Mouse (Mus musculus): Measurements from ENCODE around the gene Ptpn9.

Ptpn9 gene

GRCm38 (mm10) chr9:57014766-57015165, 20.0 kb downstream of the Ptpn9 start:
- peak; percentile 63 to 78 for DNase-seq

DNA sequence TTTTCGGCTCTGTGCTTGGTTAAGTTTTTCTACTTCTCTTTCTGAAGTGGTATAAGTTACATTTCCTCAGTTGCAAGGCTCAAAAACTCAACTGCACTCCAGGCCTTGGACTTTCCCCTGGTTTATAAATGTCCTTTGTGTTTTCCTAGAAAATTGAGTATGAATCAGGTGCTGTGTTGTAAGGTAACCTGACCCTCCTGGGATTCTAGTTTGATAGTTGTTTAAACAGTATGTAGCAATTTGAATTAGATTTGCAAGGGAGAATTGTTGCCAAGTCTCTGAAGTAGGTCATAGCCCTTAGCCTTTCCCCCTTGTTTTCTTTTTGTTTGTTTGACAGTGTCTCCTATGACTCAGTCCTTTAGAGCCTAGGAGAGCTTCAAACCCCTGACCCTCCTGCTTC, 22.9 kb downstream of the Ptpn9 start:
- no peak for DNase-seq

DNA sequence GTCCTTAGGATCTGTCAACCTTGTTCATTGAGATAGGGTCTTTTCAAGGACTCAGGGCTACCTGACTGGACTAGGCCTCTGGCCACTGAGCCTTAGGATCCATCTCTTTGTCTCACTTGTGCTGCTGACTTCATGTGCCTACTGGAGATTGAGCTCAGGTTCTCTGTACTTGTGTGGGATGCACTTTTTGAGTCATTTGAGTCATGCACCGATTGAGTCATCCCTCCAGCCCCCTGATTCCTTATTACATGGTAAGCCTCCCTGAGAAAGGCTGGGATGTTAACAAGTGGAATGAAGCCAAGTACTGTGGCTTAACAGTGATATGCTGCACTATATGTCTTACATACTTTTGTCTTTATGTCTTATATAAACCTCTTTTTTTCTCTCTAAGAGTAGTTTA, 37.0 kb downstream of the Ptpn9 start:
- no peak for DNase-seq

- DNase-seq: peak; percentile 81 to 87
These were observed 61.5 kb downstream of the Ptpn9 start for GRCm38 (mm10) chr9:57056237-57056636.

GRCm38 (mm10) chr9:57064164-57064563, 69.4 kb downstream of the Ptpn9 start:
- peak; percentile 25 to 71 for DNase-seq

GRCm38 (mm10) chr9:57068266-57068665, 73.5 kb downstream of the Ptpn9 start:
- peak; percentile 21 to 28 for DNase-seq

GRCm38 (mm10) chr9:57070262-57070661, 75.5 kb downstream of the Ptpn9 start:
- no peak for DNase-seq

DNA sequence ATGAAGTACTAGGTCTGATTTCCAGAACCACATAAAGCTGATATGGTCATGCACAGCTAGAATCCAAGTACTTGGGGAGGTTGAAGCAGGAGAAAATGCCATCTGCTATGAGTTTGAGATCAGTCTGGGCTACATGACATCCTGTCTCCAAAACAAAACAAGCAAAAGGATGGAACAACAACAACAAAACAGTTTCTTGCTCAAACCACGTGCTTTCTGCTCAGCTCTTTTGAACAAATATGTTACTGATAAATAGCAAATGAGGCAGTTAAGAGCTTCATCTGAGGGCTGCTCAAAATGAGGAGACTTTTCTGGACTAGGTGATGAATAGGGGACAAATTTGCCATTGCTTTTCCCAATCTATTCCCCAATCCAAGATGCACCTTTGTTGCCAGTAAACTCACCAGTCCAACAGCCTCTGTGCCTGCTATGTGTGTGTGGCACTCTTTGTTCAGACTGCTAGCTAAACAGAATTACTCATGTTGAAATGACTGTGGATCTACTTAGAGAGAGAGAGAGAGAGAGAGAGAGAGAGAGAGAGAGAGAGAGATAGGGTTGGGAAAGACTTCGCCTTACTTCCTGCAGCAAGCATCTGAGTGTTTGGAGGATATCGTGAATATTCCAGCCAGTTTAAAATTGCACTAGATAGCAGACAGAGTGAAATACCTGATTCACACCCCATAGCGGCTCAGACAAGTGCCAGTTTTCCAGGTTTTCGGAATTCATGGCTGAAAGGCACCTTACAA, 76.2 kb downstream of the Ptpn9 start:
- no peak for DNase-seq

DNA sequence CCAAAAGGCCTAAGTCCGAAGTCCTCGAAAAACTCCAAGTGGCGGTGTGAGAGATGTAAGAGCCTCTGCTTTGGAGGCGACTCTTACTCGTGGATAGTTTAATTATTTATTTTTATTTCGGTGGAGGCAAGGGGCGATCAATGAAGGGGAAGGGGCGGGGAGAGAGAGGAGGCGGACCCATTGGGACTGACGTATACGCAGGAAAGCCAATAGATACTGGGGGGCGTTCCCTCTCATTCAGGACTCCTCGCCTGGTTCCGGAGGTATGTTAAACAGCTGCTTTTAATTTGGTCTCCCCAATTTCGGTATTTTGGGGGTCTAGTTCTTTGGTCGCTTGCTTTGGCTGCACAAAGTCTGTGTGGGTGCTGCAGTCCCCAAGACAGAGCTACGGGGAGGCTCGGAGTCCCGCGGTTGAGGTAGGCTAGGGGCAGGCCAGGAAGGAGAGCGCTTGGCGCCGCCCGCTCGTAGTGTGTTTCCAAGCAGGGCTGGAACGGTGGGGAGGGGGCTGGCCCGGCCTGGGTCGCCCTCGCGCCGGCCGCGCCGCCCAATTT, 77.2 kb downstream of the Ptpn9 start, which contains the start of gene Sin3a:
Gene Sin3a, plus strand, starts transcription at position 240 of the 551 bp plus-strand sequence.
- DNase-seq: peak; percentile 86 to 89

- DNase-seq: no peak
These were observed 77.8 kb downstream of the Ptpn9 start for GRCm38 (mm10) chr9:57072526-57072988.

DNA sequence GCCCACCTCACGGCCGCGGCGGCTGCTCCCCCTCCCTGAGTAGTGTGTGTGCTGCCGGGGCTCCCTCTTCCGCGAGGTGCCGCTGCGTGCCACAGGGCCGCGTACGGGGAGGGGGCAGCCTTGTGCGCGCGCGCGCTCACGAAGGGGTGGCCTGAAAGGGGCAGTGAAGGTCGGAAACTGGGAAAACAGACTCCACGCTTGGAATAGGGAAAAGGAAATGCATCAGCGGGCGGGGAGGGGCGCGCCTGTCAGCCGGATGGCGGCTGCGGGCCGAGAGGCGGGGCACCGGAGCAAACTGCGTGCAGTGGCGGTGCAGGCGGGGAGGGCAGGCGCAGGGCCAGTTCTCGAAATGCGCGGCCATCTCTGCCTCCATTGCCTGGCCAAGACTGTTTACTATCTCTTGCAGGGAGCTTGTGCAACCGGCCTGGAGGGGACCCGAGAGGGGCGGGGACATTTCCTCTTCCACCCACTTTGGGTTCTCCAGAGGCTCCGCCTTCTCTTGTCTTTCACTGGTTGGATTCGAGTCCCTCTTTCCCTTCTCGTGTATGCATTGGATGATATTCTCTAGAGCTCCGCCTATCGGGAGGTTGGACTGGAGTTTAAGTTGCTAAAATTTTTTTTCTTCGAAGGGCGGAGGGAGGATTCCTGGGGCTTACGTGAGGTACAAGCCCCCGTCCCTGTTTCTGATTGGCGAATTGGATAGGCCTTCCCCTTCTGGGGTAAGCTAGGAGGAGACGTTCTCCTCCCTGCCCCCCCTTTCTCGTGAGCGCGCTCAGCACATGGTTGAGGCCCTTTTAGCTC, 78.5 kb downstream of the Ptpn9 start:
- peak; percentile 97 to 100 for DNase-seq

DNA sequence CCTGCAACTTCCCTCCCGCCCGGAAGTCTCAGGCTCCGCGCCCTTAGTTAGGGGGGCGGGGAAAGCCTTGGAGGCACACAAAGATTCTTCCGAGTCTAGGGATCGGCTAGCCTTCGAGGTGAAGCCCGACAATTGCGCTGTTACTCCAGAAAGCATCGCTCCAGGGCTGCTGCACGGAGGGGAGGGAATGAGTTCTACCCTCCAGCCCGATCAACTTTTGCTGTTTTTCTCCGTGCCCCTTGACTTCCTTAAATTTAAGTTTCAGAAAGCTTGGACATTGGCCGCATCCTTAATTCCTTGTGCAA, 79.0 kb downstream of the Ptpn9 start:
- no peak for DNase-seq

DNA sequence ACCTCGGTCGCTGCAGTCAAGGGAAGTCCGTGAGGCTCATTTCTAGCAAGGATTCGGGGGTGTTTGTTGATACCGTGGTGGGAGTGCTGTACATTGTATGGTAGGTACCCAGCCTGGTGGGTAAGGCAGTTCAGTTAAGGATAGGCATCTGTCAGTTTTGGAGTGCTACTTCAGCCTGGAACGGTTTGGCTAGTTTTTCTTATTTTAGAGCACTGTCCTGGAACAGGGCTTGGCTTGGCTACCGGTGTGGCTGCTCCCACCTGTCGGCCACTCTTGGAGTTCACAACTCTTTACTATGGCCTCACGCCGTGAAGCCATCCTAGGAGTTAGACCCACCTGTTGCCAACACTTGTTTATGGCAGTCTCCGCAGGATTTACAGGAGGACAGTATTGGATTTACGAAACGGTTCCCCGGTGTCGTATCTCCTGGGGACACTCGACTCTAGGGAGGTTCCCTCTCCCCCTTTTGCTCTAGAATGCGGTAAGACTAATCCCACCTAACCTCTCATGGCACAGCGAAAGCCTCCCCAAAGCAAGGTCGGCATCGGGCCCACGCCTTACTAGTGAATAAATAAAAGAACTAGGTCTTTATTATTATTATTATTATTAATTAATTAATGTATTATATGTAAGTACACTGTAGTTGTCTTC, 79.6 kb downstream of the Ptpn9 start:
- peak; percentile 38 to 61 for DNase-seq

GRCm38 (mm10) chr9:57074822-57075603, 80.3 kb downstream of the Ptpn9 start:
- DNase-seq: peak; percentile 81 to 84

GRCm38 (mm10) chr9:57075681-57076381, 81.1 kb downstream of the Ptpn9 start:
- DNase-seq: peak; percentile 98 to 99

DNA sequence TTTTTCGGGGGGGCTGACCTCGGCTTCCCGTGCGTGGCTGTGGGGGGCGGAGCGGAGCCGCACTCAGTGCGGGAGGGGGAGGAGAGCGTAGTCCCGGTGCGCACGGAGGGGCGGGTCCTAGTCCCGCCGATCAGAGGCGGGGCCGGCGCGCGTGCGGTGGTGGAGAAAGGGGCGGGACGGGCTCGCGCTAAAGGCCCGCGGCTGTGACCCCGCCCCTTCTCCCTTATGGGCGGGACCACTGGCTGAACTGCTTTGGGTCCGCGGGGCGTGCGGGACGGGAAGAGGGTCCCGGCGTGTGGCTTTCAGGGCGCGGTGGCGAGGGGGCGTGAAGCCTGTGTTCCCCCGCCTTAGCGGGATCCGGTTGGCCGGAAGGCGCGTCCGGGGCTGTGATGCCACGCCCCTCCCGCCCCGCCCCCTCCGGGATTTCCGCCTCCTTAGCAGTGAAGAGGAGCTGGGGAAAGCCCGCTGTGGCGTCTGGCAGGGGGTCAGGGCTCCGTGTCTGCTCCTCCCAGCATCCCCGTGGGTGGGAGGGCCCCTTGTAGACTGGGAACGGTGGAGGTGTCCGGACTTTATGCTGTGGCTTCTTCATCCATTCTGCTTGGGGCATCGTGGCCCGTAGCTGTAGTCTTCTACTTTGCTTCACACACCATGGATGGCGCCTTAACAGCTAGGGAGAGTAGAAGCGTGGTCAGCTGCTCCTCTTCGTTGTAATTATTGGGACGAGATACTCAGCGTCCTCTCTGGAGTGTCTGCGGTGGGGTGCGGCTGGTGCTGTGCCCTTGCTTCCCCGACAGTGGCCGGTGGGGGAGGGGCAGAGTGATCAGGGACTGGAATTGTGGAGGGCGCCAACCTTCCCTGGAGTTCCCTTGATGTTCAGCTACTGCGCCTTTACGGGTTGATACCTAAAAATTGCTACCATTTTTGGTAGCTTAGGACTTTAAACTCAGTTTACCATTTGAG, 82.3 kb downstream of the Ptpn9 start:
- DNase-seq: peak; percentile 93 to 95

GRCm38 (mm10) chr9:57082236-57082635, 87.5 kb downstream of the Ptpn9 start:
- peak in 1 of 2 experiments; percentile 25 for DNase-seq

Measured in kidney, postnatal 36 days (tissue).